Mouse (Mus musculus): Measurements from ENCODE around the gene Lats2.

Gene Lats2

GRCm38 (mm10) chr14:57737089-57737488 is 21.1 kb downstream of the Lats2 start:
- no peak for DNase-seq (ENCODE audit: low spot score in 2 of 2)

GRCm38 (mm10) chr14:57736141-57736540 is 22.0 kb downstream of the Lats2 start:
- no peak for DNase-seq (ENCODE audit: low spot score in 2 of 2)

GRCm38 (mm10) chr14:57732668-57733293 is 25.4 kb downstream of the Lats2 start:
- no peak for DNase-seq (ENCODE audit: low spot score in 2 of 2)

- no peak for DNase-seq (ENCODE audit: low spot score in 2 of 2)
These were observed 27.7 kb downstream of the Lats2 start for GRCm38 (mm10) chr14:57730527-57730926.

- no peak for DNase-seq (ENCODE audit: low spot score in 2 of 2)
These were observed 28.2 kb downstream of the Lats2 start for GRCm38 (mm10) chr14:57729975-57730499.

- DNase-seq (ENCODE audit: low spot score in 2 of 2) = no peak
These were observed 28.8 kb downstream of the Lats2 start for GRCm38 (mm10) chr14:57729364-57729763.

GRCm38 (mm10) chr14:57726172-57726571 is 32.0 kb downstream of the Lats2 start:
- no peak for DNase-seq (ENCODE audit: low spot score in 2 of 2)

GRCm38 (mm10) chr14:57724473-57724872 is 33.7 kb downstream of the Lats2 start:
- DNase-seq (ENCODE audit: low spot score in 2 of 2) = no peak

GRCm38 (mm10) chr14:57718245-57718644 is 39.9 kb downstream of the Lats2 start:
- DNase-seq (ENCODE audit: low spot score in 2 of 2) = no peak

- DNase-seq (ENCODE audit: low spot score in 2 of 2) = no peak
These were observed 41.5 kb downstream of the Lats2 start for GRCm38 (mm10) chr14:57716601-57717245.

- no peak for DNase-seq (ENCODE audit: low spot score in 2 of 2)
These were observed 45.3 kb downstream of the Lats2 start for GRCm38 (mm10) chr14:57712884-57713283.

GRCm38 (mm10) chr14:57711059-57711458 is 47.1 kb downstream of the Lats2 start:
- DNase-seq (ENCODE audit: low spot score in 2 of 2) = no peak

GRCm38 (mm10) chr14:57709171-57709570 is 49.0 kb downstream of the Lats2 start:
- no peak for DNase-seq (ENCODE audit: low spot score in 2 of 2)

- no peak for DNase-seq (ENCODE audit: low spot score in 2 of 2)
These were observed 49.6 kb downstream of the Lats2 start for GRCm38 (mm10) chr14:57708580-57708979.

- no peak for DNase-seq (ENCODE audit: low spot score in 2 of 2)
These were observed 50.9 kb downstream of the Lats2 start for GRCm38 (mm10) chr14:57707100-57707893.

- DNase-seq (ENCODE audit: low spot score in 2 of 2) = peak in 1 of 2 experiments; percentile 31
These were observed 51.5 kb downstream of the Lats2 start for GRCm38 (mm10) chr14:57706760-57707099.

- no peak for DNase-seq (ENCODE audit: low spot score in 2 of 2)
These were observed 52.4 kb downstream of the Lats2 start for GRCm38 (mm10) chr14:57705759-57706158.

- no peak for DNase-seq (ENCODE audit: low spot score in 2 of 2)
These were observed 53.1 kb downstream of the Lats2 start for GRCm38 (mm10) chr14:57705075-57705474.

GRCm38 (mm10) chr14:57701915-57702477 is 56.2 kb downstream of the Lats2 start:
- DNase-seq (ENCODE audit: low spot score in 2 of 2) = no peak

- DNase-seq (ENCODE audit: low spot score in 2 of 2) = no peak
These were observed 58.7 kb downstream of the Lats2 start for GRCm38 (mm10) chr14:57699461-57699970.

GRCm38 (mm10) chr14:57699016-57699415 is 59.2 kb downstream of the Lats2 start:
- DNase-seq (ENCODE audit: low spot score in 2 of 2) = no peak

- DNase-seq (ENCODE audit: low spot score in 2 of 2) = no peak
These were observed 62.1 kb downstream of the Lats2 start for GRCm38 (mm10) chr14:57696066-57696465.

Data from frontal cortex, postnatal 14 days (tissue).